Mouse (Mus musculus) cerebellum, postnatal 14 days (tissue): ENCODE data around the gene Hap1.

Source experiments
- DNase-seq, 2 experiments: peaks; one replicate each; pipeline ENCODE4 v3.0.0; 2021; ENCODE audit warnings: mixed read lengths in 2 of 2

The Hap1 gene

DNA sequence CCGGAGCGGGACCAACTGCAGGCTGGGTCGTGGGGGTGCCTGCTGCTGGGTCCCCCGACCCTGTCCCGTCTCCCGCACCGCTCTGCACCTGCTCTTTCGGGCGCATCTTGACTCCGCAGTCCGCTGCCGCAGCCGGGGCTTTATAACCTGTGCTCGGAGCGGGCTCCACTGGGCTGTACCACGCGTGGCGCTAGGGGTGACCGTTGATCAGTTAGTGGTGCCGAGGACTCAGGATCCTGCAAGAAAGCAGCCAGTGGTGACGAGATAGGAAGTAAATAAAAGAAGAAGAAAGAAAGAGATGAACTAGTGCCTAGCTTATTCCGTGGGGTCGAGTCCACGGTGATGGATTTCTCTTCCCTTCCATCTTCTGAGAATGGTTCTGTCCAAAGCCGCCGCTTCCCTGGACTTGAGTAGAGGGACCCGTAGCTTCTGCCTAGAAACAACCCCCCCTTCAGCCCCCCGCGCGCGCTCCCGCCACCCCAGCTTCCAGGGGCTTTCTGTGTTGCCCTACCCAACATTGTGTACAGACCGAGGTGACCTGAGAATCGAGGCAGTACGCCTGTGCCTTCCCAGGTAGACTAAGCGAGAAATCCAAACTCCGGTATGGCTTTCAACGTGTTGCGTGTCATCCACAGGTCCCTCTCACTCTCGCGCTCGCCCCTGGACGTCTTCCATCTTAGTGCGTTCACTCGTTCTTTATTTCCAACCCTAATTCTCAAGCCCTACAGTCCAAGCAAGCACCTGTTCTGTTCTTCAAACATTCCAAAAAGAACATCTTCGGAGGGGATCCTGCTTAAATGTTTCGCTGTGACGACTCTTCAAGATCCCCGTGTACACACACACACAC is at the start of gene Hap1:
Gene Hap1, minus strand, starts transcription at position 157 of the 847 bp plus-strand sequence.
- DNase-seq = peak; percentile 84 to 87

DNA sequence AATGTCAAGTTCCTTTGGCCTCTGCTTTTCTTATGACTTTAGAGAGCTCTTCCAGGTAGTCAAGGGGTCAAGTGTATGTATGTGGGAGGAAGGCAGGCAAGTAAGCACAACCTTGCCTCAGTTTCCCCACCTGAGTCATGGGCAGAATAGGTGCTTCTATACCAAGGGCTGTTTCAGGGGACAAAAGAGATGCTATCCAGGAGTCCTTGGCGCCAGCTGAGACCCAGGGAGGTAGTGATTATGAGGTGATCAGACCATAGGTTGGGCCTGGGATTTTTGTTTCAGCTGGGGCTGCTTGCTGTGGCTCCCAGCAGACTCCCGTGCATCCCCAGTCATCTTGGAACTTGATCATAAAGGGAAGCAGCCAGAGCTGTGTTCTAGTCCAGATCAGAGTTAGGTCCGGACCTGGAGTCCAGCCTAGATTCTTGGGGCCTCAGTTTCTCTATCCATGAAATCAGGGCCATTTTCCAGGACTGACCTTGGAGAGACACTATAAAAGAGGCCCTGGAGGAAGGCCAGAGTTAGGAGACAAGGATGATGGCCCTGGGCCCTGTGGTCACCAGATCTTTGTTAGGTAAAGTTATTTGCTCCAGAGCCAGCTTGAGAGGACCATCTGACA is 48.6 kb upstream of the Hap1 start:
- no peak for DNase-seq

DNA sequence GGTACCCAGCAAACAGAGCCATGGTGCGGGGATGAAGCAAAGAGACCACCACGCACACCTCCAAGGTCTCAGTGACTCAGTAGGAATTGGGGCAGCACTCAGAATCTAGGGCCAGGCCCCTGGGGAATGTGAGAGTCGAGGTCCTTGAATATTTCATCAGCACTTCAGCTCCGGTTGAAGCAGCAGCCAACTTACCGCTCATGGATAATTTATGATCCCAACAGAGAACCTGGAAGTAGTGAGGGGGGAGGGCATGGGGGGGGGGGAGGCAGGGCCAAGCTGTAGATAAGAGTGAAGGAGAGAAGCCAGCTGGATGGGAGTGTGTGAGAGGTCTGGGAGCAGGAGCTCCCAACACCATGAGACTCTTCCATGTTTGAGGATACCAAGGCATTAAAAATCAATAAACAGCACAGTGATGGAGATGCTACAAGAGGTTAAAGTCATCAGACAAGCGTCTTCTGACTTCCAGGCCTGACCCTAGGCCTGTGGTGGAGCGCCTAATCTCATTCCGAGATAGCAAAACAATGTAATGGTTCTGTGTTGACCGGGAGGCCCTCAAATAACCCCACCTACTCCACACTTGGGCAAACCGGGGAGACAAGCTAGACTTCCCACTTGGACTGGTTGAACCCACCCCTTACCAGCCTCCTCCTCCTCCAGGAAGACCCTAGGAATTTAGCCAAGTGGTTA is 47.7 kb upstream of the Hap1 start:
- no peak for DNase-seq

DNA sequence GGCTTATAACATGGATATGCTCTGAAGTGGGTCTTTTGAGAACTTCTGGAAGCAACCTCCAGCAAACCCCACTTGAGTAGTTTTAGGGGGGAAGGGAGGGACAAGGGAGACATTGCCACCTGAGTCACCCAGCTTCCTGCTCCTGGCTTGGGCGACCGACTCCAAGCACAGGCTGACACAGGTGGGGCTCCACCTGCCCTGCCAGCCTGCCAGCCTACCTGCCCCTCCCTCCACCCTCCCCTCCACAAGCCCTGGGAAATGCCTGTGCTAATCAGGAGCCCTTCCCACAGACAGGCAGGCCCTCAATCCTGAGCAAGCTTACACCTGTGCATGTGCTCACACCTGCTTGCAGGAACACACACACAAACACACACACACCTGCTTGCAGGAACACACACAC is 46.8 kb upstream of the Hap1 start:
- no peak for DNase-seq

DNA sequence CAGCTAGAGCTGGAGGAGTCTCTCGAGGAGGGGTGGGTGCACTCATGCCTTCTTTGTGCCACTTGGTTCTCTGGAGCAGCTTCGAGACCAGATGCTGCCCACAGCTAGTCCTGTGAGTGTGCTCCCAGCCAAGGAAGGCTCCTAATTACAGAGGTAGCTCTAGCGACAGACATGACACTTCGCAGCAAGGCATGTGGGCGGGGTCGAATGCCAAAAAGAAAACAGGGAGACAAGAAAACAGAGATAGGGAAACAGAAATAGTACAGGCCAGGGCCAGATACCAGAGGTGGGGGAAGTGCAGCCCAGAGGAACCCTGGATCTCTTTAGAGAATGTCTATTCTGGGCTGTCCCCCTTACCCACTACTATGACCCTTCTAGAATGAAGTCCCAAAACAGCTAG is 46.3 kb upstream of the Hap1 start:
- no peak for DNase-seq

DNA sequence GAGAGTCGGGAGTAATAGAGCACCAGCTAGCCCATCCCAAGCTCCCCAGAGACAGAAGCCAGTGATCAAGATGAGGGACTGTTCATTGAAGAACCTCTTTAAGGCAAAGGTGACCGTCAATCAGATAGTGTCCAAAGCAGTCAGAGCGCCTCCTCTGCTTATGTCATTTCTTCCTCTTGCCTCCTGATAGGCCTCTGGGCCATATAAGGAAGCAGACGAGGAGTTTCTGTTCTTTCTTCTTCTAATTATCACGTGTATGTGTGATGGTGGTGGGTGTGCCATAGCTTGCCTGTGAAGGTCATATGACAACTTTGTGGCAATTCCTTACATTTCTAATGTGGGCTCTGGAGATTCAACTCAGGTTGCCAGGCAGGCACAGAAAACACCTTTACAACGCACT is 44.9 kb upstream of the Hap1 start:
- no peak for DNase-seq

DNA sequence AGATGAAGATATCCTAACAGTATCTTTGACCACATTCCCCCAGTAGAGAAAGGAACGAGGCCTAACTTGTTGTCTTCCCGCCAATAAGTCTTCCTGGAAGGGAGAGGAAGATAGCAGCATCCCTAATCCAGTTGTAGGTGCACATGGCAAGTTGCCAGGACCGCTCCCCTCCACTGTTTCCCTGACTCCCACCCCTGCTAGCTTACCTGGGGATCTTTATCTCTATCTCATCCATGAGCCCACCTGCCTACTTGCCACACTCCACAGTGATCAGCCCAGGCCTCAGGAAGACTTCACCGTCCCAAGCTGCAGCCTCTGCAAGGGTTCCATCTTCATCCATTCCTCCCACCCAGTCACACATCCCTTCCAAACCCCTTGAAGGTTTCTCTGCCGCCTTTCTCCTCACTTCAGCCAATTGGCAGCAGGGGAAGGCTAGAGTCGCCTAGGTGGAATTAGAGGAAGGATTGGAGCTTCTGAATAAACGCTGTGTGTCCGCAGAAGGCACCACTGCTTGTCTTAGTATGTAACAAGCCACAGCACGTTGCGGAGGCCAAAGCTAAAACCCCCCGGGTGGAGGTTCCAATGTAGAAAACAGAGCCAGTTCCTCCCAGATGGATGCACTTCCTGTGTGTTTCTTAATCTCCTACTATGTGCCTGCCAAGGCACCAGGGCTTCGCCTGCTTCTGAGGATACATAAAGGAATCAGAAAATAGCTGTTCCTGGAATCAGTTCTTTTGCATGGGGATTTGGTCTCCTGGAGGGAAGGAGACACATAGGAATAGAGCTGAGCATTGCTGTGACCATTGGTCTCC is 44.0 kb upstream of the Hap1 start:
- peak in 1 of 2 experiments; percentile 36 for DNase-seq

DNA sequence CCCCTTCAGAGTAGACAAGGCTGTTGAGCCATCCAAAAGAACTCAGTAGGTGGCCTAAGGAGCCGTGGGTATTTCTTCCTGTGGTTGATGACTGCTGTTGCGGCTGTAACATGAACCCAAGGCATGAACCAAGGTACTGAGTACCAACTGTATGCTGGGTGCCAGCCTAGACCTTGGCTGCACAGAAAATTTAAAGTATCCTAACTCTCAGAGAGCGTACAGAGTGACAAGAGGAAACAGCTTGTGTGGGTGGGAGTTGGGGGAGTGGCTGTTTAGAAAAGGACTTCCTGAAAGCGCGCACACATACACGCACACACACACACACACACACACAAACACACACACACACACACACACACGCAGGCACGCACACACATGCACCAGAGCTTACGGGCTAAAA is 43.4 kb upstream of the Hap1 start:
- DNase-seq = no peak

DNA sequence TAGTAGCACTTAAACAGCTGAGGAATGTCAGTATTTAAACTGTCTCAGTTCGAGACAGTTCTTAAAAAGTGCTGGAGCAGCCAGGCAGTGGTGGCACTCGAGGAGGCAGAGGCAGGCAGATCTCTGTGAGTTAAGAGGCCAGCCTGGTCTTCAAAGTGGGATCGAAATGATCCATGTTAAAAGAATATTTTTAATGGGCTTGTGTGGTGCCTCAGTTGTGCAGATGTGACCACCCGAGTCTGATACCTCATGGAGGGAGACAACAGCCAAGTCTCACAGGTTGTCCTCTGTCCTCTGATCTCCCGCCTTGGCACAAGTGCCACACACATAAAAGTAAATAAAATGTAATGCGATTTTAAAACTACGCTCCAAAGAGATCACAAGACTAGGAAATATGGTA is 42.6 kb upstream of the Hap1 start:
- DNase-seq = no peak

DNA sequence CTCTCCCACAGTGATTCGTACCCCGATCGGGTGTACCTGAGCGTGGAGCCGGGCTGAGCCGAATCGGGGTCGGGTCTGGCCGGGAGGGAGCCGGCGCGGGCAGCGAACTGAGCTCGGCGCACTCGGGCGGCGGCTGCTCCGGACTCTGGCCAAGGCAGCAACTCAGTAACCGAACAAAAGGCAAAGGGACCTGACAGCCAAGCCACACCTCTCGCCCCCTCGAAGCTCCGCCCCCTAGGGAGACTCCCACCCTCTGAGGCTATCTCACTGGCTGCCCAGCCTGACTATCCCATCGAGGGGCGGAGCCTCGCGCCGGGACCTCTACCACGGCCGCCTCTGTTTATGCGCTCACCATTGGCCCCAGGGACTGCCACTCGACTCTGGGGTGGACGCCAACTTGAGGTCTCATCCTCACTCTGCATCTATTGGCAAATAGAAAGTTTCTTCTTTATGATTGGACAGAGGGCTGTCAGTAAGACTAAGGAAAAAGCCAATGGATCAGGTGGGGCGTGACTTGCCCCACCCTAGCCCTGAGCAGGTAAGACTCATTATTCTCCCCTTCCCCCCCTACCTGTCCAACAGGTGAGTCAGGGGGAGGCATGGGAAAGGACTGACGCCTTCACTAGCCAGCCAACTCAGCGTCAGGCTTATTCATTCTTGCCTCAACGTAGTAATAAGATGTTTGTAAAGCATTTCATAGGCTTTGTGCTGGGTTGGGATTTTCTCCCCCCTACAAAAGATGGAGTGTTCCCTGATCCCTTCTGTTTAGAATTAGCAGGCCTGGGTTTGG is 41.9 kb upstream of the Hap1 start, which contains the start of gene Jup:
Gene Jup, minus strand, starts transcription at position 164 of the 790 bp plus-strand sequence.
- peak; percentile 100 for DNase-seq

DNA sequence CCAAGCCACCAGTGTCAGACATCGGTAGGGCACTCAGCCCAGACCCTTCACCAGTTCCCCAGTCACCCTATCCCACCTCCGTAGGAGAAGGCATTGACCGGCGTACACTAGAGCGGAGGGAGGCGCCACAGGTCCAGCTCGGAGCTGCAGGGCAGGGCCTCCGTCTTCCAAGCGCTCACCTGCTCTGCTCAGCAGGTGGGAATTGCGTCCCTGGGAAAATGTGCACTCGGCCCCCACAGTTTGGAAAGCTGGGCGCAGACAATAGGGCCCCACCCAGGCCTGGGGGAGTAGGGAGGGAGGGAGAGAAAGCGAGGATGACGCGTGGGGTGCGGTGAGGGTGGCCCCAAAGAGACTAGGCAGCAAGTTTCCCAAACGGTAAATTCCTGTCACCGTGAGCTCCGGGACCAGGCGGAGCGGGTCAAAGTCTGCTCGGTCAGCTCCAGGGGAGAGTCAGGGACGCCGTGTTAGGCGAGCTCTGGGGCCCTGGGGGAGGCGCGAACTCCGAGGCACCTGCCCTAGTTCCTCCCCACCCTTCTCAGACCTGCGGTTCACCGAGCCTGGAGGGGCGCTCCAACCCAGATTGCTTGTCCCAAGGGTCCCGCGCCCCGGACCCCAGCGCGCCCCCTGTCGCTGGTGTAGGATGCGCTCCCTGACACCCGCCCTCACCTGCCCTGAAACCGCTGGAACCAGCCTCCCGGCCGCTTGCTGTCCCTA is 41.1 kb upstream of the Hap1 start:
- peak; percentile 69 to 72 for DNase-seq

DNA sequence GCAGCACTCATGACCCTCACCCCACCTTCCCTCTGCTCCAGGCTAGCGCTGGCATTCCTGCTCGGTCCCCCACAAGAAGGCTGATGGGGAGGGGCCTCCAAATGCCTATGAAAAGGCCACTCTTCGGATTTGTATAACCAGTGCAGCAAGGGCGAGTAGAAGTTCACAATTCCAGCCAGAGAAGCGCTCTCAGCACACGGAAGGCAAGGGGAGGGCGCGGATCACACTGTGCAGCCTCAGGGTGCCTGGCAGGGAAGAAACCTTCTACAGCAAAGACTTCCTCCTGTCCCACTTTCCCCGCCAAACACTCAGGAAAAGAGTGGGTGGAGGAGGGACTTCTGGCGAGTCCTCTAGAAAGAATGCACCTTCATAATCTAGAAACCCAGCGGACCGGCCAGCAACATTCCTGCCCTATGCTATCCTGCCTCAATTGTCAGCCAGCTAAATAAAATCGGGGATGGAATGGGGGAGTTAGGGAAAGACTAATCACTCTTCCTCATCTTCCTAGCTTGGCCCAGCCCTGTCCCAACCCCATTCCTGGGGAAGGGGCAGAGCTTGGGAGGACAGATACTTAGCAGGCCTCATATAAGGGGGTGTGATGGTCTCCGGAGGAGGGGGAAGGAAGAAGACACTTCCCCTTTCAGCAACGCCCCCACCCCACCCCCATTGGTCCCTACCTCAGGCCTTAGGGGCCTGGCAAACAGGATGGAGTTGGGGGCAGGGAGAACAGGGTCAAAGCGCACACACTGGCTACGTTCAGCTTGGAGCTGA is 40.1 kb upstream of the Hap1 start:
- DNase-seq = peak; percentile 56 to 72

DNA sequence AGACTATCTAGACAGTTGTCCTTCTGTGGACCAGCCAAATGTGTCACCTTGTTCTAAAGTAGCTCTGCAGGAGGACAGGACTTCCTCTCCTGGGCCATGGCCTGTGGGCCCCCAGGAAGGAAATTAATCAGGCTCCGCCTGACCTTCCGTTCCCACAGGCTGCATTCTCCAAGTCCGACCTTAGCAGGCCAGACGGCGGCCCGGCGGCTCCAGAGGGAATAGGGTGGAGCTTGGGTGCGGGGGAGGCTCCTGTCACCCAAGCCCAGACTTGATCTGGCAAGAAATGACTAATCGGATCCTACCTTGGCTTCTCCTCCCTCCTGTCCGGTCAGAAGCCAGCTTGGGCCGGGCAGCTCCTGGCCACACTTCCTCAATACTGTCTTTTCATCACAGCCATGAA is 39.3 kb upstream of the Hap1 start:
- DNase-seq = peak; percentile 65 to 73

DNA sequence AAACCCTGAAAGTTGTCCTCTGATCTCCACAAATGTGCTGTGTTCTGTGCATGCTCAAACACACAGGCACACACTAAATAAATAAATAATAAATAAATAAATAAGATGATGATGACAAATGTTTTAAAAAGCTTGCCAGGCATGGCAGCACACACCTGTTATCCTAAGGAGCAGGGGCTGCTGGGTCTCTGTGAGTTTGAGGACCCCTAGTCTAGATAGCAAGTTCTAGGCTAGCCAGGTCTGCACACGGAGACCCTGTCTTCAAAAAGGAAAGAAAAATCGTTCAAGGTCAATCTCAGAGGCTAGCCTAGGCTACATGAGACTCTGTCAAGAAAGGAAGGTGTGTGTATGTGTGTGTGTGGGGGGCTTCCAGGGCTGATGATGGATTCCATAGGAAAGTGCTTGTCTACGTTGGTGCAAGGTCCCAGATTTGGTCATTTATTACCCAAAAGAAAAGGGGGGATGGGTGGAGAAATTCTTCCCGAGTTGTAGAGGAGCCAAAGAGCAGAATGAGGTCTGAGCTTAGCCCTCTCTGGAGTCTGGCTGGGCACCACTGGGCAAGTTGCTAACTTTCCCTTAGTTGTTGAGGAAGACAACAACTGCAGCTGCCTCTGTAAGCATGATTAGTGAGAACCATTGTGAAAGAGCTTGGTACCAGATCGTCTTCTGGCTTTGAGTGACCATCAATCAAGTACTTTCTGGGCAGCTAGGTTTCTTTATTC is 38.6 kb upstream of the Hap1 start:
- DNase-seq = no peak

DNA sequence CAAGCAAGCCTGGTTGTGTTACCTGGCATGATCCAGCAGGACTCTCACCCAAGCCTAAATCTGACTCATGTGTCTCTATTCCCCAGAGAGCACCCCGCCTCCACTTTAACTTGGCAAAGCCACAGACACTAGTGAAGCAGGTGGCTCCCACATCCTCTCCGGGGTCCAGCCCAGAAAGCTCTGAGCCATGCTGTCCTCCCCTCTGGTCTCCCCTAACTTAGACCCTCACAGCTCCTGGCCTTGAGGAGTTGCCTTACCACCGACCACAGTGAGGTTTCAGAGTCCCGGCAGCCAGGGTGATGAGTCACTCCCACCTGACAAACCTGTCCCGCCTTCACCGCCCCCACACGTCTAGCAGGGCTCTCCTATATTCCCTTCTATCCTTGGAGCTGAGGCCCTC is 37.8 kb upstream of the Hap1 start:
- no peak for DNase-seq

DNA sequence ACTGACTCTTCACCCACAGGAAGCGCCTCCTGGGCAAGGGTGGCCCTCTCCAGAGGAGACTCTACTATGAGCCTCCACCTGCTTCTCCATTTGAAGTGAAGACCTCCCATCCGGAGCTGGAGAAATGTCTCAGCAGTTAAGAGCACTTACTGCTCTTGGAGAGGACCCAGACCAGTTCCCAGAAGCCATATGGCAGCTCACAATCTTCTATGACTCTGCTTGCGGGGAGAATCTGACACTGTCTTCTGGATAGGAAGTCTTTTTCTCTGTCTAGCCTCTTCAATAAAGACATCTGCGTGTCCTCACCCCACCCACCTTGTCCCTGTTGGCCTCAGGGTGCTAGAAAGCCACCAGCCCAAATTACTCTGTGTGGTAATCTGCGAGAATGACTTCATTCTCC is 37.0 kb upstream of the Hap1 start:
- peak in 1 of 2 experiments; percentile 36 for DNase-seq

DNA sequence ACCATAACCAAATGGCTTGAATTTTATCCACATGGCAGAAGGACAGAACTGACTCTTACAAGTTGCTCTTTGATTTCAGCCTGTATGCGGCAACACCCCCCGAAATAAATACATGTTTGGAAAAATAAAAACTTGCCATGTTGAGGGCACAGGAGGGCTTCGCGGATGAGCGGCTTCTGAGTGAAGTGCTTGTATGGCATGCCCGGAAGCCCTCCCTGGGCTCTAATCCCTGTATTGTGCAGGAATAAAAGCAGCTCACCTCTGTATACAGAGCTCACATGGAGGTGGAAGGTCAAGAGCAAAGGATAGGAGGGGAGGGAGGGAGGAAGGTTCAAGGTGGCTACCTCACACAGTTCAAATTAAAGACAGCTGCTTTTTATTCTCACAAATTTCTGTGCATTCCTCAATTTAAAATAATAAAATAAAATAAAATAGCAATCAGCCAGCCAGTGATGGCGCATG is 36.0 kb upstream of the Hap1 start:
- DNase-seq = no peak

DNA sequence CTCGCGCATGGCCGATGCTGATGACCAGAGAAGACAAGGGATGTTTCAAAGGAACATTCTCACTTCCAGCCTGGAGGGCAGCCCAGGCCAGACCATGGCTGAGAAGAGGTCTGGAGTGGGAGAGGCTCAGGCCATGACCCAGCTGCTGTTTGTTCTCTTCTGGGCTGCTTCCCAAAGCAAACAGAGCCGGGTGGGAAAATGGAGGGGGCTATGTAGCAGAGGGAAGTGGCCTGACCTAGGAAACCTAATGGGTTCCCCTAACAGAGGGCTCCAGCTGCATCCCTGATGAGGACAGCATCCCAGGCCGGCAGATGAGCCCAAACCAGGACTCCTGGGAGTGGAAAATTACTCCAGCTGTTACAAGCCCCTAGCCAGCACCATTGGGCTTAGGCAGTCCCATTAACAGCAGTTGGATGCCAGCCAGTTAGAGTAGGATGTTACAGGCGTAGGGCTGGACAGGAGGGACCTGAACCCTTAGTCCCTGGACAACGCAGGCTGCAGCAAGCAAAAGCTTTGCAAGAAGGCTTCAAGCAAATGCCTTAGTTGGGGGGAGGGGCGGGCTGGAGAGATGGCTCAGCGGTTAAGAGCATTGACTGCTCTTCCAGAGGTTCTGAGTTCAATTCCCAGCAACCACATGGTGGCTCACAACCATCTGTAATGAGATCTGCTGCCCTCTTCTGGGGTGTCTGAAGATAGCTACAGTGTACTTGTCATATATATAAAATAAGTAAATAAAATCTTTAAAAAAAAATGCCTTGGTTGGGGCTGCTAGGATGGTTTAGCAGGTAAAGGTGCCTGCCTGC is 35.4 kb upstream of the Hap1 start:
- DNase-seq = peak in 1 of 2 experiments; percentile 36

DNA sequence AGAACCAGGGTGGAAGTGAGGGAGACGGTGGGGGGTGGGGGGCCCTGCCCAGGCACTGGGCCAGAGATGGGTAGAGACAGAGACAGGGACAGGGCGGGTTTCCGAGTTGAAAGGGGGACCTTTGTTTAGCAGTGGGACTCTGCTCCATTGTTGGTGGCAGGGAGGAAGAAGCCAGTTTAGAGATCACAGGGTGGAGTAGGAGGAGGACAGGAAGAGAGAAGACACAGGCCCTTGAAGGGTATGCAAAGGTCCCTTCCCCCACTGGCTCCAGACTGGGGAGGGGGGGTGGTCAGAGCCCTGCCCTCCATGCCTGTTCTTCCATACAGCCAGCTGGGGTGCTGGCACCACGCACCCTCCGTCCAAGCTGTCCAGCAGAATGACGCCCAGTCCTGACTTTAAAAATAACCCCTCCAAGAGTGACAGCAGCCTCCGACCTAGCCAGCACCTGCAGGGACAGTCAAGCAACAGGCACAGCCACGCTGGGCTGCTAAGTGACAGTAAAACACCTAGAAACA is 34.1 kb upstream of the Hap1 start:
- DNase-seq = peak; percentile 85 to 88
